Mouse (Mus musculus) cortical plate, adult 2 months (tissue): ENCODE results near the gene Tspan32.
A peak's percentile ranks its signal among the peaks of the same experiment; 100 is the strongest.

Experiments
- CTCF ChIP-seq: fragments of 200-500 bp; IDR thresholded peaks from 2 replicates; pipeline ENCODE4 v1.5.1; 2011; ENCODE audit warnings: mild to moderate bottlenecking, control low read depth, low read length; ENCODE audit not compliant: insufficient read depth; ENCODE audit errors: extremely low read depth
- POLR2A ChIP-seq: fragments of 200-500 bp; IDR thresholded peaks from 2 replicates; pipeline ENCODE4 v1.6.1; 2011; ENCODE audit warnings: mild to moderate bottlenecking, low read length, control low read depth; ENCODE audit not compliant: insufficient read depth; ENCODE audit errors: extremely low read depth

- TF ChIP-seq CTCF = no peak
- 0 out of 2 replicates have a peak, but pooled peaks have one; percentile 33 for TF ChIP-seq POLR2A
Observed at GRCm38 (mm10) chr7:143053008-143053899, 48.4 kb downstream of the Tspan32 start.
